Mouse (Mus musculus) small intestine, adult 10 weeks (tissue): Measurements from ENCODE around the gene Tspan5. TPM values are rescaled to one million over a fixed set of nuclear protein-coding genes. Genes with fewer than 3 reads are reported as not detected.

Experiments
- polyA plus RNA-seq: library from polyadenylated mRNA; stranded (reverse); fragments of 350-450 nt; fragmentation: Illumina TruSeq; extraction: RNeasy Lipid Tissue Mini Kit (QIAGEN cat#74804); gene quantifications from one replicate; pipeline ENCODE4 v1.2.3, GENCODE M21; 2014; ENCODE audit warnings: low replicate concordance

Gene Tspan5
- polyA plus RNA-seq = 31.7 TPM

GRCm38 (mm10) chr3:138741649-138742565 lies at the start of gene Tspan5:
TSS of gene Tspan5 (plus strand) at chr3:138742195.

Other genes with a start within 250 kb of the Tspan5 start
- 165 TPM for gene Eif4e, start 216.0 kb upstream of the Tspan5 start, polyA plus RNA-seq